Mouse (Mus musculus) mouse trophoblast stem cell (cell line): Measurements from ENCODE around the gene Exoc4.

Experiments used
- in situ Hi-C, 2 experiments: fragments of 300-500 bp; cut with MseI, MboI; formaldehyde crosslinking; loops; 2 replicates in 1 of 2; 3 replicates in 1 of 2; pipeline ENCODE4 v1.15.1; 2025

Exoc4 gene

DNA sequence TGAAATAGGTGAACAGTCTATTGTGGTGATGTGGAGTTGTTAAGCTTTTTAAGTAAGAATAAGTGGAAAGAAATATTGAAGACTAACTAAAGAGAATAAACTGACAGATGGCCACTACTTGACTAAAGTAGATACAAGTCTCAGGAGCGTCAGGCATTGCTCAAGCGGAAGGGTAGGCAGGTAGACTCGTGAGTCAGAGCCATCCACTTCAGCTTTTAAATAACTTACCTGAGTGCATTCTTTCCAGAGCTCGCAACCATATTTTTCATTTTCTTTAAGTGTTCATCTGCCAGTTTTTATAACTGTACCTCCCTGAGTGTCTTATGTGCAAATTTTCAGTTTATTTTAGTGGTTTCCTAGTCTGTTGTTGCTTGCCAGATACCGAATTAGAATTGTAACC, 219.6 kb downstream of the Exoc4 start:
- in situ Hi-C loops, result no loop called here

DNA sequence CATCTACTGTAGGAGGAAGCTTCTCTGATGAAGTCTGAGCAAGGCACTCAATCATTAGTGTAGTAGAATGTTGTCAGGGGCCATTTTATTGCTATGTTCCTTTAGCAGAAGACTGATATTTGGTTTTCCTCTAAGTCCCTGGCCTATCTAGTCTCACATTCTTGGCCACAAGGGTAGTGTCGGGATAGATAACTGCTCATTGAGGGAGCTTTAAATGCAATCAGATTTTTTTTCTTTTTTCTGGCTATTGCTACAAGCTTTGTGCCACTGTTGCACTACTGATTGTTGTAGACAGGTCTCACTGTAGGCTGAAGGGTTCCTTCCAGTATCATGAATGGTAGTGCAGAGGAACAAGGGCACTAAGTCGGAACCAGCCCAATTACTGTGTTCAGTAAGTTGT, 227.2 kb downstream of the Exoc4 start:
- in situ Hi-C loops, result no loop called here

DNA sequence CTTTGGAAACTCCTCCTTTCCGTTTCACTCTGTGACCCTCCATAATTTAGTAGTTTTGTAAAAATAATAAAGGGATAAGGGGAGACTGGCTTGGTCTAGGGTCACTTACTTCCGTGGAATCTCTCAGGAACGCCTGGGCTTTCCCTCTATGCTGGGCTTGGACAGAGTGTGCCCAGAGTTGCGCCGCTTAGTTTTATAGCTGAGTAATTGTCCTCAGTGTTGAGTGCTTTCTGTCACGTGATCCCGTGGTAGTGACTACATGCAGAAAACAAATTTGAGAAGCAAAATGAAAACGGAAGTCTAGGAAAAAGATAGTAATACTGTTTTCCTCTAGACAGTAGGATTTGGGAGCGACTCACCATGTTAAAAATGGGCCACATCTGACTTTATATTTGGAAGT, 235.7 kb downstream of the Exoc4 start:
- in situ Hi-C loops, result no loop called here

DNA sequence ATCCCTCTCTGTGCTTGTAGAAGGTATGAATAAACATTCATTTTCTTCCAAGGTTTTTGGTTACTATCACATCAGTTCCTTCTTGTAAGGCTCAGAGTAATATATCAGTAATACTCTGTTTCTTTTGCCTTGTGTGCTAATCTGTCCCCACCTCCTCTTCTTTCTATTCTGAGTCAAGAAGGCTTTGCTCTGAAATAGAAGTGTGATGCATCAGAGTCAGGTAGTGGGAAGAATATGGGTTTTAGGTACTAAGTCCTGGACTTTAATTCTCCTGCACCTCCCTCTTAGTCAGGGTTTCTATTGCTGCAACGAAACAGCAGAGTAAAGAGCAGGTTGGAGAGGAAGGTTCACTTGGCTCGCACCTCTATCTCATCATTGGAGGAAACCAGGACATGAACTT, 240.9 kb downstream of the Exoc4 start:
- in situ Hi-C loops, result no loop called here

DNA sequence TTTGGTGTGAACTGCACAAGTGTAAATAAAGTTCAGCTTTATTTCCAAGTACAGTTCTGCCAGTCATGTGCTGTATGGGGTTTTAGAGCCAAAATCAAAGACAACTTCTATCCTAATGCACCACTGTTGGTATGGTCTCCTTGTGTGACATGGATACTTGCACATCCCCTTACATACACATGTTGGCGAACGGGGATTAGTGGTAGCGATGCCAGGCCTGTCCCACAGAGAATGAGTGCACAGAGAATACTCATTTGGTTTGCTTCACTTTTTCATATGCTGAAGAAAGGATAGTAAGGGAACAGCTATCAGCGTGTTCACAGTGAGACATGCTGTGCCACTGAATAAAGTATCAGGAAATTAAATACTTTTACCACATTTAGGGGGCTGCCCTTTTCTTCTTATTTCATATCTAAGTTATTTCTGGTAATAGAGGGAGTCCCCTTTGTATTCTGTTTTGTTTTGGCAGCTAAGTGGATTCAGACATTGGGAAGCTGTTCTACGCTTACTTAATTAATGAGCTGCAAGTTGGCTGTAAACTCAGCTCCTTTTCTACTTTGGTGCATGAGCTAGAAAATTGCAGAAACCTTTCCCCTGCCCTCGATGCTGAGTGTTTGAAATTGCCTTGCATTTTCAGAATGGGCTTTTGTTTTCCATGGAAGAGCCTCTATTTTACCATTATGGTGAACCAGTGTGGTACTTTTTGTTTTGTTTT, 247.4 kb downstream of the Exoc4 start:
- in situ Hi-C loops, result no loop called here

DNA sequence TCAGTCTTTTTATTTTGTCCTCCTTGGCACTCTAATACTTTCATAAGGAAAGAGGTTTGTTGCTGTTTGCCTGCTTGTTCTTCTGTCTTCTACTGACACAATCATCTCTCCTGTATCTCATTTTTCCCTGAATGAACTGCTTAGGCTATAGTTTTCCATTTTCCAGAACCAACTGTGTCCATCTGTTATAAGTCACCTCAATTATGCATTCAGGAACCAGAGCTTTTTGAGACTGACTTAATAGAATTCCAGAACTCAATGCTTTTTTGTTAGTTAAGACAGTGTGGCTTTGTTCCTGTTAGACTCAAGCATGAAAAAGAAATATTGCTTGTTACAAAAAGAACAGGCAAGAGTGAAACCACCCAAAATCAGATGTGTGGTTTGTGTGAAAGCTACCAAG, 248.5 kb downstream of the Exoc4 start:
- in situ Hi-C loops, result no loop called here

DNA sequence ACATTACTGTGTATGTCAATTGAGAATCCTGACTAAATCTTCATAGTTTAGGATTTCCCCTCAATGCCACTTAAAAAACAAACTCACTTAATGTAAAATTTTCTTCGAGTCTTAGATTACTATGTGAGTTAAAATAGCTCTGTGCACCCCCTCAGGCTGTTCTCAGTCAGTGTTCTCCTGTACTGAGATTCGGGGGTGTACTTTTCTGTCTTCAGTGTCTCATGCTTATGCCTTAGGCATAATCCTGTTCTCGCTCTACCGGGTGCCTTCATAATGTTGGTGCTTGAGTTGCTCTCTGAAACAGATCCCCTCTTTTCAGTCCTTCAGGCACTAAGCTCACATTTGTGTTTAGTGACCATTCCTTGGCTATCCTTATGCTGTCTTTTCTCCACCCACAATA, 253.5 kb downstream of the Exoc4 start:
- in situ Hi-C loops, result no loop called here

DNA sequence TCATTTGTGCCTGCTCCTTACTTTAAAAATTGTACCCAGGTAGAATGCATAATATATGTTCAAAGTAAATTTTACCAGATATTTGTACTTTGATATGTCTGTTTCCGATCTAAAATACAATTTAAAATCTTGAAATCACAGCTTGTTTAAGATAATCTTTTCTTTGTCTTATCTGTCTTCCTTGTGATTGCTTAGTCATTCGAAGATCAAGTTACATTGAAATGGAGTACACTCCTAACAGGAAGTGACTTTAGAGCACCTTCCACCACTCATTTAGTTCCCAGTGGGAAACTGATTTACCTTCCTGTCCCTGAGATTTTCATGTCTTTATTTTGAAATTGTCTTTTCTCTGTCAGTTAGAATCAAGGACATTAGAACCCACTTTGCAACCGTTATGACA, 254.5 kb downstream of the Exoc4 start:
- in situ Hi-C loops, result no loop called here

DNA sequence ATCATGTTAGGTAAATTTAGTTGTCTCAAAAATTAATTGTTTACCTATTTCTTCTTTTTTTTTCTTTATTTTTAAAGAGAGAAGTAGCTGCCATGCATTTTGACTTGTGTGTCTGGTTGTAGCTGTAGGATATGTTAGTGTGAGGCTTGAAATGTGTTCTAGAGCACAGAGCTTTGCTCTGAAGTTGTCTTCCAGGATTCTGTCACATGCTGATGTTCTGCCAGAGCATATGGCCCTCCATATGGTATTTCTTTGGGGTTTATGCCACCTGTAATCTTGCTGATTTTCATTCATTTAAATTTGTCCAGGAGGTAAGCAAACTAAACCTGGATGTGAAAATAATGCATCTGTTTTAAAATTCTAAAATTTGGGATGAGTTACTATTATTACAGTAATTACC, 258.2 kb downstream of the Exoc4 start:
- in situ Hi-C loops, result no loop called here

DNA sequence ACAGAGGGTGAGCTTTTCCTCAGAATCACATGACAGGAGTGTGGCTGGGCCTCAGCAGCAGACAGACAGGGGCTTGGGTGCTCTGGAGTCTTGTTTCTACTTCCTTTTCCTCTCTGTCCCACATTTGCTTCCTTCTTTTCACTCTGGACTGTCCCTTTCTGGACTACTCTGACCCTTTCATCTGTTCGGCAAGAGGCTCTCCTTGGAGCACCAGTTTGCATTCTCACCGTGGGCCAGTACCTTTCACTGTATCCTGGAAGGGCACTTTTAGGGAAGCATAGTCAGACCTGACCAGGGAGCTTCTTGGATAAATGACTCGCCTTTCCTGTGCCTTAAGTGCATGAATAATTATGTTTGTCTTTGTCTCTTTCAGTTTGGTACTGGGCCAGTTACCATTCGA, 266.5 kb downstream of the Exoc4 start:
- in situ Hi-C loops, result no loop called here

DNA sequence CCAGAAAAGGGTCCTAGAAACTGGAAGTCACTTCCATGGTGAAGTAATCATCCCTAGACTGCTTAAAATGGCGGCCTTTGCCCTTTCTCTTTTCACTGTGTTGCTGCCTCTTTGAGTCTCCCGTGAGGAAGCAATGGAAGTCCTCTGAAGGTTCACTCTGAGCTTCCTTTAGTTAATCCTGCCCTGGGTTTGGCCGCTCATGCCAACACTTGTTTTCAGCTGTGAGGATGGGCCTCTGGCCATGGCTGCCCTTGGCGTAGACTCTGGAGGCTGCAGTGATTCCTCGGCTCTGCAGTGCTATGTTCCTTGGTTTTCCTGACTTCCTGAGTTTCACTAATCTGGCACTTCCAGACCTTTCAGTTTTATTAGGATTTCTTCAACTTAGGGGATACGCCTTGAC, 267.9 kb downstream of the Exoc4 start:
- in situ Hi-C loops, result no loop called here

DNA sequence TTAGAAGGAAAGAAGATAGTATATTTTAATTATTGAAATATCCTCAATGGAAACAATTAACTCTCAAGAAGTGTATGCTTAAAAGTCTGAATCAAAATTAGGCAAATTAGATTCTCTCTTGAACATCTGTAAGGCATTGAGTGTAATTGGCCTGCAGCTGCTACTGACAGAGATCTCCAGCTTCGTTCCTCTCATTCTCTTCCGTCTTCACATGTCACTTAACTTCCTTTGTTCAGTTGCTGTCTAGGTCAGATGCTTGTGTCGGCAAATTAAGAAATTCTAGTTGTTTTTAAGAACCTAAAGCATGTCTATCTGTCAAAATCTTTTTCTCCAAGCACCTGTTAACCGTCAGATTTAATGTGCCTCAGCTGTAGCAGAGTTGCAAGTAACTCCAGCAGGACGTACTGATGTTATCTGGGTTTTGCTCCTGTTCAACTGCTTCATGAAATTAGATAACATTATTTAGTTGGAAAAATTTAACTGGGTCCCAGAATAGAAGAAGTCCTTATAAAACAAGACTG, 269.1 kb downstream of the Exoc4 start:
- in situ Hi-C loops, result no loop called here

DNA sequence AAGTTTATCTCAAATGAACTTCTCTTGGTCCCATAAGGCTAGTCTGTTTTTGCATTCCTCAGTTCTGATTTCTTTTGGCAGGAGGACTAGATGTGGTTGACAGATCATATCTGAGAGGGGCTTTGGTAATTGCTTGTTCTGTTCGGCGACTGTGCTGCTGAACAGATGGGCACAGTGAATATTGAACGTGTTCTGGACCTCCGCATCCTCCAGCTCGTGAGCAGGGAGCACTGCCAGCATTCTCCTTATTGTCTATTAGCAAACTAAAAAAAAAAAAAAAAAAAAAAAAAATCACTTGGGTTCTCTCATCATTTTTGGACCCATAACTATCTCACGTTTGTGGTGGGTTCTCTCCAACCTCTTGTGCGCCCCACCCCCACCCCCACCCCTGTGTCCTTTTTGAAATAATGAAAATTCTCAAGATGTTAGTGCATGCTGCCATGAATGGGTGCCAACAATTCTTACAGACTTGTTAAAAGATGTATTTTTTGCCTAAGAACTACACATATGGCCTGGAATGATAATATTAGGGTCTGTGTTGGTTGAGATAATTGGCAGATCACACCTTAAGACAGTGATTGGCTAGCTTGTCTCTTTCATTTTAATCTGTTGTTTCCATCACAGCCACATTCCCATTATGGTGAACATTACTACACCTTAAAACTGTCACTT, 276.9 kb downstream of the Exoc4 start:
- in situ Hi-C loops, result no loop called here

DNA sequence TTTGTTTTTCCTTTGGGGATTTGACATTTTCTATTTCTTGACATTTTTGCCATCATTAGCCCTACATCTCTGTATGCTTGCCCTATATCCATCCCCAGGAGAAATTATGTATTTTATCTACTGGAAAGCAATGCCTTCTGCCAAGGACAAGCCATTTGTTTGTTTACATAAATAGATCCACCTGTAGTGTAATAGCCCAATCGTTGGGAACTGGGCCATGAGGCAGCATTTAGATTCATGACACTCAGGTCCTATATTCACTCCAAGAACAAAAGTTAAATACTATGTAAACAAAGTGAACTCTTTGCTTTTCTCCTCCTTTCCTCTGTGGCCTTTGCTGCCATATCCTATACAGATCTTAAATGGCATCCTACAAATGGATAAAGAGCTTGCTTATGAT, 291.5 kb downstream of the Exoc4 start:
- in situ Hi-C loops, result no loop called here

DNA sequence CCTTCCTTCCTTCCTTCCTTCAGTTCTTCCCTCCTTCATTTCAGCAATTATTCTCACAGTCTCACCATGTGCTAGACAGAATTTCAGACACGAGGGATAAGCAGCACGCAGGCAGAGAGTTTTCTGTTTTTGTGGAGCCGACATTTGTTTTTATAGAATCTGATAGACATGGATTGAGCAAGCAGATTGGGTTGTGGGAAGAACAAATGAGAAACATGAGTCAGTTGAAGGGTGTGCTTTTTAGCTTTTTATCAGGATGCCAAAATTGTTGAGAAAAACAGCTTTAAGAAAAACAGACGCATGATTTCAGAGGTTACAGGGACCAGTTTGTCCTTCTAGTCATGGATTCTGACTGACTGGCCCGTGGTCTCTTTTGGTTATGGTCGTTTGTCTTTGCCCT, 293.8 kb downstream of the Exoc4 start:
- in situ Hi-C loops, result no loop called here

DNA sequence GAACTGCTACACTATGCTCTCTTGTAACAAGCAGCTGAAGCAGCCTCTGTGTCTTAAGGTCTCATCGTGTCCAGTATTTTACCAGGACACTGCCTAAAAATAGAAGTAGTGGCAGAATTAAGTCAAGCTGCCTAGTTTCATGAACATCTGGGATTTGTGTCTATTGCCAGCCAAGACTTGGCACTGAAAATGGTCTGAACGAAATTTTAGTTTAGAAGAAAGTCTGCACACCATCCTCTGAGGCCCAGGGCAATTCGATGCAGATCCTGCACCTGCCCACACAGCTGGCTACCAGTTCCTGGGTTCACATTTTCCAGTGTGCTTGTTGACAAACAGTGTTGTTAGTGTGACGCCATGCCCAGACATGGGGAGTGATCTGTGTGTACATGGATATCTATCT, 303.0 kb downstream of the Exoc4 start:
- in situ Hi-C loops, result no loop called here

DNA sequence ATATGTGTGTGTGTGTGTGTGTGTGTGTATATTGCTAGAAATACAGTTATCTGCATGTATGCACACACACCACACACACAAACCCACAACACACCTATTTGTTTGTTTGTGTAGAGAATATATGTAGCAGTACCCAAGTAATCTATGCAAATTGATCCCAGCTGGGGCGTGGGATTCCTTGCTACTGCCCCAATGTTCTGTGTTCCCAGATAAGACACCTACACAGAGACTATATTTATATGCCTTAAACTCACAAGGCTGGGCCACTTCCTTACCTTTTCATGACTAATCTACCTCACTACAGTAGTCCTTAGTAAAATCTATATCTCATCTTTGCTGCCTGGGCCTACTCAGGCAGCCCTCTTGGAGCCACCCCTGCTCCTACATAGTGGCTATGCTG, 312.0 kb downstream of the Exoc4 start:
- in situ Hi-C loops, result no loop called here

DNA sequence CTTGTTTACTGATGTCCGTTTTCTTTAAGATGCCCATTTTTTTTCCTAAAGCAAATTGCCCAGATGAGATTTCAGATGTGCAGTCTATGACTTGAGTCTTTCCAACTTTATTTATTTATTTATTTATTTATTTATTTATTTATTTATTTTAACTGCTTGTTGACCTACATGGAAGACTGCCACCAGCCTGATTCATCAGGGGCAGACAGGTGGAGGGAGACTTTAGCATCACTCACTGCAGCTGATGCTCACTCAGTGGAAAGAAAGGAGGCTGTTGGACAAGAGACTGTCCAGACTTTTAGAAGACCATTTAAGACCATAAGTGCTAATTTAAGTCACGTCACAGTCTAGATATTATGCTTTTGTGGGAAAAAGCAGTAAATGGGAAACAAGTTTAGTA, 313.0 kb downstream of the Exoc4 start:
- in situ Hi-C loops, result no loop called here

DNA sequence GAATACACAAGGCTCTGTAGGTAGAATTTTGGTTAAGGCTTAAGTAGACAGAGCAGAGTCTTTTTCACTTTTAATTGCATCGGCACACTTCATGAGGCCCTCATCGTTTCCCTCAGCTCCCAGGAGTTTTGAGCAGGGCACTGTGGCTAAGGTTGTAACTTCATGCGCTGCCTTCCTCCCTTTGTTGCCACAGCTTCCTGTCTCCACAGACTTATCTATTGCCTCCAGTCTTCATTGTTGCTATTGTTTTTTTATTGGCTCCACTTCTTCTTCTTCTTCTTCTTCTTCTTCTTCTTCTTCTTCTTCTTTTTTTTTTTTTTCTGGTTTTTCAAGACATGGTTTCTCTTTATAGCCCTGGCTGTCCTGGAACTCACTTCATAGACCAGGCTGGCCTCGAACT, 327.1 kb downstream of the Exoc4 start:
- in situ Hi-C loops, result no loop called here

DNA sequence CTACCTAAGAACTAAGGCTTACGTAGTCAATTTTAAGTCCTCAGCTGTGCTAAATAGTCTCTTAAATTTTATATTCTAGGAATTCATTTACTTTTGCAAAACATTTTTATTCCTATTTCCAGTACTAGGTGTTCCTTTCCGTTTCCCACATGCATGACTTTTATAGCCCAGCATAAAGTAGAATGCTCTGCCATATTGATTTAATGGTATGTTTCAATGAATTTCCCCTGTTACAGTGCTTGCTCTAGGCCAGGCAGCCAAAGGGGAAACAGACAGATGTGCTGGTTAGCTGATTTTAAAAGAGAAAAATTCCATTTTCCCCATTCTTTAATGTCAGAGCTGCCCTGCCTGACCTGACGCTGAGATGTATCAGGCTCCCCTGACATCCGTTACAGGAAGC, 359.6 kb downstream of the Exoc4 start:
- in situ Hi-C loops, result no loop called here

DNA sequence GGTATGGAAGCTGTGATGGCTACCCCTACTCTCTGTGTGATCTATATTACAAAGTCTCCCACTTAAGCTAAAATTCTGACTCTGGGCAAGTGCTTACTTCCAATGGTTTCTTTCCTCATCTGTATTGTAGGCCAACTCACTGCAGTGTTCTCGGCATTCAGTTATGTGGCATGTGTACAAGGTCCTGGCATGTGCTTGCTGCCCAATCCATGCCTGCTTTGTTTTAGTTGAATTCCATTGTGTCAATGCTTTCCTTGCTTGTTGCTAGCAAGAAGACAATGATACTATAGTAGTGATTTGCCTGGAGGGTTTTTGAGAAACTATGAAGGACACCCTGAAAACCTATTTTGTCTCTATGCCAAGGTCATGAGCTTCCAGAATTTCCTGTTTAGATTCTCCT, 365.1 kb downstream of the Exoc4 start:
- in situ Hi-C loops, result no loop called here

DNA sequence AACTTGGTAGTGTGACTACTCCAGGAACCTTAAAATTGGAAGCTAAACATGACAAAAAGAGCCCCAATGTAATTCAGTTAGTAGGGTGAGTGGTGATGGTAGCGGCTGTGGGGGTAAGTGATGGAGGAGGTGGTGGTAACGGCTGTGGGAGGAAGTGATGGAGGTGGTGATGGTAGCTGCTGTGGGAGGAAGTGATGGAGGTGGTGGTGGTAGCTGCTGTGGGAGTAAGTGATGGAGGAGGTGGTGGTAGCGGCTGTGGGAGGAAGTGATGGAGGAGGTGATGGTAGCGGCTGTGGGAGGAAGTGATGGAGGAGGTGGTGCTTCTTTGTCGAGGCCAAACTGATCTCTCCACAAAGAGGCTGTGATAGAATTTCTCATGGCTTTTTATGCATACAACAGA, 369.7 kb downstream of the Exoc4 start:
- in situ Hi-C loops, result no loop called here

DNA sequence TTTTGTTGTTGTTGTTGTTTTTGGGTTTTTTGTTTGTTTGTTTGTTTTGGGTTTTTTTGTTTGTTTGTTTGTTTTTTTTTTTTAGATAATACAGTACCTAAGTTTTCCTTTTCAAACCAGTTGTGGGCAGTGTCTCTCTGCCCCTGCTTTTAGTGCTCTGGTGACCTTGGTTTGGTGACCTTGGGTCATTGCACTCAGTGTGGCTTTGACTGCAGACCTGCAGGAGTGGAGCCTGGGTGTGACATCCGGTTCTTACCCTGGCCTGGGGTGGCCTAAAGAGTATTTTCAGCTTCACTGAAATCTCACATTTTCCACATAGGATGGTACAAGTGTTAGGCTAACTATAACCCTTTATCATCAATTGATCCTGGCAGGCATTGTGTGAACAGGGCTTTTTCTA, 371.8 kb downstream of the Exoc4 start:
- in situ Hi-C loops, result no loop called here

DNA sequence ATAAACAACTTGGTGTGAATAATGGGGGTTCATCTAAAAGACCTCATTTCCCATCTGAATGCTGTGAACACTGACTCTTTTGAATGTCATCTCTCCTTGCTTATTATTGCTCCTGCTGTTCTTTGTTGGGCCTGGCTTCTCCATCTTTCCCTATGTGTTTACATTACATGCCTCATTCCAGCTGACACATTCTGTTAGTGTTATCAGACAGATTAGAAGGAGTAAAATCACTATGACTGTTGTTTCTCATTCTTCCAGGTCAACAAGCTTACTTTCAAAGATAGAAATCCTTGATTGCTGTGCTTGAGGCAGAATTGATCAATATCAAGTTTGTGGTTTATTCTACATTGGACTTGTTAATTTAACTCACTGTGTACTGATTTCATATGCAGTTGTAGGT, 377.0 kb downstream of the Exoc4 start:
- in situ Hi-C loops, result no loop called here
